Mouse (Mus musculus) left cerebral cortex, adult 8-10 months (tissue): Measurements from ENCODE around the gene Cdc73. TPM values are rescaled to one million over a fixed set of nuclear protein-coding genes. Genes with fewer than 3 reads are reported as not detected.
"Not testable (repeated sequence)": the region's sequence is repeated elsewhere in the genome, so short reads cannot be mapped to it uniquely, and the experiment has no call there.

ENCODE experiments used
- DNase-seq, 2 experiments: peaks; one replicate each; pipeline ENCODE4 v3.0.0; 2022; ENCODE audit warnings: low spot score in 2 of 2
- total RNA-seq, 4 experiments: library from RNA; stranded (reverse); gene quantifications; 2 replicates each; pipeline ENCODE4 v1.2.4; 2022

The Cdc73 gene
- 10 to 100 TPM; 63.6 to 78.8 (median 68.0) TPM for total RNA-seq

DNA sequence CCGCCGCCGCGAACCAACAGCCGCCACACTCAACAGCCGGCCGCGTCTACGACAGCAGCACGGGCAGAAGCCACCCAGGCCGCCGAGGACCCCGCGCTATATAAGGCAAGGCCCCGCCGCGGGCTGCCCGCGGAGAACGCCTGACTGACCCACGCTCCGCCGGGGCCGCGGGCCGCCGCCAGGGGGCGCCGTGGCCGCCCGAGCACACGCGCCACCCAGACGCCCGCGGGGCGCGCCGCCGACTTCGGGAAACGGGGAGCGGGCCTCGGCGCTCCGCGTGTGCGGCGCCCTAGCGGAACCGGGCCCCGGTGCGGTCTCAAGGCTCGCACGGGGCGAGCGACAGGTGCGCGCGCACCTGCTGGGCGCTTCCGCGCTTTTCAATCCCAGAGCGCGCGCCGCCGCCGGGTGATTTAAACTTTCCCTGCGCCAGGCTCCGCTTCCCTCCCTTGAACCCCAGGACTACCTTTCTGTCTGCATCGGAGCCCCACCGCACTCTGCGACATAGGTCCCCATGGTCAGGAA is at the start of gene Cdc73:
Gene Cdc73, minus strand, starts transcription at position 153 of the 522 bp plus-strand sequence.
- DNase-seq = peak; percentile 68 to 88

DNA sequence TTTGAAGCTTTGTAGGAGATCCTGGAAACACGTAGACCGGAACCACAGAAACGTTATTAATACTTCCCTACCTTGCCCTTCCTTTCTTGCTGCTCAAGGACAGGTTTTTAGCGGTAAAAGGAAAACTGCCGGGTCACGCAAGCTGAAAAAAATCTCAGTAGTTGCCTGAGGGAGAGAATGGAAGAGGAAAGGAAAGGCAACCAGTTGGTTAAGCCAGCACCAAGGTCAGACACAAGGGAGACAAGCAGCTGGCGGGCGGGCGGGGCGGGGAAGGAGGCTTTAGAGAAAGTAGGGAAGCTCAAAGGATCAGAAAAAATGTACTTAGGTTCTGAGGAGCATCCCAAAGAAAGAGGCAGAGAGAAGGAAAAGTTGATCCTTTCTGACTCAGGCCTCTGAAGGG is 43.2 kb upstream of the Cdc73 start:
- no peak for DNase-seq

DNA sequence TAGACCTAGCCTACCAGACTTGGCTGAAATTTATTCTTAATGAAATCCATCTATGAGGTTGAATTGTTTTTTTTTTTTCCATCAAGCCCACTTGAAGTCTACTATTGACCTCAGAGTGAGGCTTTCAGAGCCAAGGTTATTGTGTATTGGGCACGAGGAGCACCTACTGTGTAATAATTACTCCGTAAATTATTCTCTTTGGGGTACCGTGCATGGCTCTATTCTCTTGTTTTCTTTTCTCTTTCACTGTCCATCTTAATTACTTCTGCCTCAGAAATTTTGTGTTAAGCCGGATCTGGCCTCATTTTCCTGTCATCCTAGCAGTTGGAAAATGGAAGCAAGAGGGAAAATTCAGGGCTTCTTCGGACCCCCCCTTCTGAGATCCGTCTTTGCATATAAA is 39.5 kb upstream of the Cdc73 start:
- no peak for DNase-seq

DNA sequence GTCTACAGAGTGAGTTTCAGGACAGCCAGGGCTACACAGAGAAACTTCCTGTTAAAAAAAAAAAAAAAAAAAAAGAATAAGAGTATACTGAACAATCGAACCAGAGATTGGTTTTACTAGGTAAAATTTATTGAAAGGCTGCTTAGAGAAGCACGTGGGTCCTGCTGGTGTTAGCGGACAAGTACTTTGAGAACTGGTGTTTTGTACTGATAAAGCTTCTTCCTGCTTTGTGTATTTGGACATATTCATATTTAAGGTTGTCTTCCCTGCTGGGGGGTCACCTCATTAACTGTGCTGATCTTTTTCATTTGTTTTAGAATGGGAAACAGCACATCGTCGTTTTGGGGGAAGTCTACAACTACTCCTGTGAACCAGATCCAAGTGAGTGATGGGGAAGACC is 38.6 kb upstream of the Cdc73 start:
- no peak for DNase-seq

DNA sequence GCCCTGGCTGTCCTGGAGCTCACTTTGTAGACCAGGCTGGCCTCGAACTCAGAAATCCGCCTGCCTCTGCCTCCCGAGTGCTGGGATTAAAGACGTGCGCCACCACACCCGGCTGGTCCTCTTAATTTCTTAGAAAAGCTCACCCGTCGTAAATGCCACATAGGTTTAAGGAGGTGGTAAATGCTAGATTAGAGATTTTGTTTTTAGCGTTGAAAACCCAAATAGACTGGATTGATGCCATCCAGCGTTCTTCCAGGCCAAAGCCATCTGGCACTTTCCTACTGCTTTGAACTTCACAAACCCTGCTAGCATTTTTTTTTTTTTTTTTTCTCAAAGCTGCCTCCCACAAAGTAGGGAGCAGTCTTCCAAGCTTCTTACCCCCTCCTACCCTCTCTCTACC is 37.9 kb upstream of the Cdc73 start:
- DNase-seq = peak in 1 of 2 experiments; percentile 20

DNA sequence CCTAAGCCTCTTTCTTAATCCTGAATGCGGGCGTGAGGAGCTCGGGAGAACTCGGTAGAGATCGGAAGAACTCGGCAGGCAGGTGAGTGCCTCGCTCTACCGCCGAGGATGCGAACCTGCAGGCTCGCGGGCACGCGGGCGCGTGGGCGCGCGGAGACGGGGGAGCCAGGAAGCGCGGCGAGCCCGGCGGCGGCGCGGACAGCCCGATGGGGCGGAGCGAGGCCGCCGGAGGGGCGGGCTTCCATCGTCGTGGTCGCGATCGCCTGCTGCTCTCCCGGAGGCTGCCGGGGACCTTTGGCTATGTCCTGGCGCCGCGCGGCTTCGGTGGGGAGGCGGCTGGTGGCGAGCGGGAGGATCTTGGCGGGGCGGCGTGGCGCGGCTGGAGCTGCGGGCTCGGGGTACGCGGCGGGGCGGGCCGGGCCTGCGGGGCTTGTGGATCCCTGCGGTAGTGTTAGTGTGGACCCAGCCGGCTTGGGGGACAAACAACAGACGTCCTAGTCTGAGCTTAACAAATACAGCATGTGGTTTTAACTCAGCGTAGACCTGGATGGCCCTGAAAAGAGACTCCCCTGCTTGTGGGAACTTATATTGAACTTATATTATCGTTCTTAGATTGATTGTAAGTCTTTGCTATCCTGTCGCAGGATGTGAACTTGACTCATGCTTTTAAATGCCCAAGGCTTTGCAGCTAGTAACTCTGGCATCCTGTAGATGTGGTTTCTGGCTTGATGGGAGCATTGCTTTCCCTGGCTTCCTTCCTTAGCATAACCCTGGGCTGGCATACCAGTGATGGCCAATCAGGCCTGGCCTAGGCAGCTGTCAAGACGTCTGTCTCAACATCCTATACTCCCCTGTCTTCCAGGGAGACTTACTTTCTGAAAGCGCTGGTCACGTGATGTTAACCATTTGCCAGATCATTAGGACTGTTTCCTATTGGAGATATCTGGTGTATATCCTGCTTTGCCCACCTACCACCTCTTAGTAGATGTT is 37.0 kb upstream of the Cdc73 start:
- DNase-seq = peak; percentile 79 to 91

DNA sequence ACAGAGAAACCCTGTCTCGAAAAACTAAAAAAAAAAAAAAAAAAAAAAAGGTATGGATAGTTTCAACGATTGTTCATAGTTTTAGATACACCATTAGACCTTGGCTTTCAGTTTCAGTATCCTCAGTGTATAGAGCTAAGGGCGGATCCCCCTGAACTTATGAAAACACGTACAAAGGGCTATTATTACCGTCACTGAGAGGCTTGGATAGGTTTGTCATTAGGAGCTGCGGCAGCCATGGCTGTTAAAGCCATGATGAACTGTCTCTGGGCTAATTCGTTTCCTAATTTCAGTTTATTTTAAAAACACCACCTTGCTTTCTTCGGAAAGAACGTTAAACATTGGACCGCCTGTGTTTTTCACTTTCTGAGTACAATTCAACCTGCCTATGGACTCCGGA is 36.1 kb upstream of the Cdc73 start:
- no peak for DNase-seq

DNA sequence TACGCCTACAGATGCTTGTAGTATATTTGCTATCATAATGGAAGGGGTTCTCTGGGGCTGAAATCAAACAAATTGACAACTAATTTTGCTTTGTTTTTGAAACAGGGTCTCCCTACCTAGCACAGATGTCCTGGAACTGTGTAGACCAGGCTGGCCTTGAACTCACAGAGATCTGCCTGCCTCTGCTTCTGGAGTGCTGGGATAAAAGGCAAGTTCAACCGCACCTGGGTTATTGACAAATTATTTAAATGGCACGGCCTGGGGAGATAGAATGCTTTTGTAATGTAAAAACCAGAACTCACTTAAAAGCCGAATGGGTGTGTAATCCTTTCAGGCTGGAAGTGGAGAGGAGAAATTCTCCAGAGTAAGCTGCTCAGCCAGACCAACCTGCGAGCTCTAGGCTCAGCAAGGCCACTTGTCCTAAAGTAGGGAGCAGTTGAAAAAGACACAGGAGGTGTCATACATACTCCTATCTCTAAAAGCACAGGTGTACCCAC is 31.3 kb upstream of the Cdc73 start:
- no peak for DNase-seq

DNA sequence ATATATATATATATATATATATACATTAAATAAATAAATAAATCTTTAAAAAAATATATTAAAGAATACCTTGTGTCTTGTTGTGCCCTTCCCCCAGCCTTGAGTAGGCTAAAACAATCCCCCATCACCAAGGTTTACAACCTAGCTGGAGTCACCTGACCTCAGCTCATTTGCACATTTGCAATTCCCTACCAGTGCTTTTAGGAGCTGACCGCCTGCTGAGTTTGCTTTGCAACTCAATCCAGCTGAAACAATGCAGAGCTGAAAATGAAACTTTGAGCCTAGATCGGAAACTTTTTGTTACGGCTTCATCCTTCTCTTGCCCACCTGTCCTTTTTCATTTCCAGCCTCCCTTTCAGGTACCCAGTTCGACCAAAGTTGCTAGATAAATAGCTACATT is 29.0 kb upstream of the Cdc73 start:
- DNase-seq = no peak

DNA sequence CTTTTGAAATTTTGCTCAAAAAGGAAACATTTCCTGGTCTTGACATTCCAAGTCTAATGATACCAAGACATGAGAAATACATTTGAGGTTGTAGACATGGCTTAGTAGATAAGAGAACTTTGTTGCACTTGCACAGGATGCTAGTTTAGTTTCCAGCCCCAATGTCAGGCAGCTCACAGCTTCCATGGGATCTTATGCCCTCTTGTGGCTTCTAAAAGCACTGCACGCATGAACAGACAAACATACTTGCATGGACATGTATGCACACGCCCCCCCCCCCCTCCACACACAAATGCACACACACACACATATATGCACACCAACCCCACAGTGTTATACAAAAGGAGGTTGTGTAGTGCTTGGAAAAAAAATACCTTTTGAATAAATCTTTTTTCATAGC is 28.2 kb upstream of the Cdc73 start:
- DNase-seq = no peak

DNA sequence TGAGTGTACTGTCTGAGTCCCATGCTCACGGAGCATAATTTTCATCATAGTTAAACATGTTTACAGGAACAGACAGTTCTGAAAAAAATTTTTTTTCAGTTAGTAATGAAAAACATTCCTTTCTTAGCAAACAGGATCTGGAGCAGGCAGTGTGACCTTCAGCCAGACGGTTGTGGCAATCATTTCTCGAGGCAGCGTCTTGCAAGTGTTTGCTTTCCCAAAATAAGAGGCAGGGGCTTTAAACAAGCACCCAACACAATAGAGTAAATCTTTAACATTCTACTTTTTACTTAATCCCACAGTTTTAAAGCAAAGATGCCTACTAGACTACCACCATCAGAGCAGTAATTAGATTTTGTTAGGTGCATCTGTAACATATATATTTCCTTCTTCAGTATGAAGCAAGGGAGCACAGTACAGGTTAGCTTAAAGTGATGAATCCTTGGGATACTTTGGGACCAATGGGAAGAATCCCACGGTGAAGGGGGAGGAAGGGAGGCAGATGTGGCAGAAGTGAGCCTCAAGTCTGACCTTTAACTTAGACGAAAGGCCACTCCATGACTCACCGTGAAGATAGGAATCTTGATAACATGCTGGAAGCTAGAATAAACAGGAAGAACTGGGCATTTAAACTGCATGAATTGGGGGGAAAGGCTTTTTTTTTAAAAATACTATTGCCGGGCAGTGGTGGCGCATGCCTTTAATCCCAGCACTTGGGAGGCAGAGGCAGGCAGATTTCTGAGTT is 25.2 kb upstream of the Cdc73 start:
- DNase-seq = no peak

DNA sequence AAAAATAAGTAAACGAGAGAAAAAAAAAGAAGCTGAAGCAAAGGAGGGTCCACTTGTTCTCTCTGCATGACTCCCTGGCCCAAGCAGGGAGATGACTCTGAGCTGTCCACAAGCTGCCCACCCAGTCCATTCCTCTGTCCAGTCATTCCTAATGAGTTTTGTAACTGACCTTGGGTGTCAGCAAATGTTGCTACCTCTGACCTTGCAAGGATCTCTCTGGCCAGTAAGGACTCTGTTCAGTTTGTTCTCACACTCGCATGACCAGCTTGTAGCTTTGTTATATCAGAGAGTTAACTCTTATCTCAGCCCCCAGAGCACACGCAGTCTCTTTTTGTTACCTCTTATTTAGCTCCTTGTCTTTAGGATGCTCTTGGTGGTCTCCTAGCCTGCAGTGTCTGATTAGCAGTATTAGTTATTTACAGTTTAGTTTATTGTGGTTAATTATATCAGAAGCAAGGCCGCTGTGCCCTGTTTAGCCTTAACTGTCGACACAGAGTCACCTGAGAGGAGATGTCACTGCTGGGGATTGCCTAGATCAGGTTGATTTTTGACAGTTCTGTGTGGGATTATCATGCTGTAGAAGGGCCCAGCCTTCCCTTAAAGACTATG is 21.9 kb upstream of the Cdc73 start:
- no peak for DNase-seq

DNA sequence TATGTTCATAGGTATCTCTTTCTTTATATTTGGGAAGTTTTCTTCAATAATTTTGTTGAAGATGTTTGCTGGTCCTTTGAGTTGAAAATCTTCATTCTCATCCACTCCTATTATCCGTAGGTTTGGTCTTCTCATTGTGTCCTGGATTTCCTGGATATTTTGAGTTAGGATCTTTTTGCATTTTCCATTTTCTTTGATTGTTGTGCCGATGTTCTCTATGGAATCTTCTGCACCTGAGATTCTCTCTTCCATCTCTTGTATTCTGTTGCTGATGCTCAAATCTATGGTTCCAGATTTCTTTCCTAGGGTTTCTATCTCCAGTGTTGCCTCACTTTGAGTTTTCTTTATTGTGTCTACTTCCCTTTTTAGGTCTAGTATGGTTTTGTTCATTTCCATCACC is 13.3 kb upstream of the Cdc73 start, which contains the start of gene Glrx2:
Gene Glrx2, plus strand, starts transcription at position 301 of the 400 bp plus-strand sequence.
- not testable (repeated sequence) for DNase-seq

DNA sequence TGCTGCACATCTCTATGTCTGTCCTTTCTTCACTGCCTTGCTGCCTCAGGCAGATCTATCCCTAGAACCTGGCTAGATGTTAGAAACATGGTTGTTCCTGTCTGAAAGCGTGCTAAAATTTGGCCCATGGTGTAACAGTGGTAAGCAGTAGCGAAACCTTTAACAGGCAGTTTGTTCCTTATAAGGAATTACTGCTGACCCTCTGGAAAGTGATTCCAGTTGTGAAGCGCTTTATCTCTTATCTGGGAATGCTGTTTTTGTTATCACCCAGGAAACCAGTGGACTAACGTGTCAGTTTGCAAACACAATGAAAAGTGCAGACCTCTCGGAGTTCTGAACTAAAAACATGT is 7.9 kb upstream of the Cdc73 start:
- DNase-seq = no peak

DNA sequence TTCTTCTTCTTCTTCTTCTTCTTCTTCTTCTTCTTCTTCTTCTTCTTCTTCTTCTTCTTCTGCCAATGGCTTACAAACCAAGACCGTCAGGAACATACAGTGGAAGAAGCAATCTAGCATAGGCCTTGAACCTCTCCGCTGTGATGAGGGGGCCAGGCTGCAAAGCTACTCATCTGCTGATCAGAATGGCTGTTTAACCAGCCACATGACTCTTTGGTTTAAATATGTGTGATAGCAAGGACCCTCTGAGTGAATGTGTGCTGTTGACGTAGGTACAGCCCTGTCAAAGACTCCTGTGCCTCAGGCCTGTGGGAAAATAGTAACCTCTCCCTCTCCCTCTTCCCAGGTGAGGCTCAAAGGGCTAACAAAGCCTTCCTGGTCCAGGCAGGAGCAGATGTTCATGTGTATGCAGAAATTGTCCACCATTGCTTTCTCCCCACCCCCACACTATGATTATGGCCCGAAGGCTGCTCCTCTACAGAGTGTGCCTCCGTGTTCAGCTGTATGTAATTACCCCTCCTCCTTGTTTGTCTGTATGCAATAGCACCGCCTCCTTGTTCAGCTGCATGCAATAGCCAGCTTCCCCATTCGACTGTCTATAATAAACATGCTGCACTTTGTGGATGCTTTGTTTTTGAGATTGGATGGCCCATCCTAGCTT is 7.4 kb upstream of the Cdc73 start:
- DNase-seq = no peak

DNA sequence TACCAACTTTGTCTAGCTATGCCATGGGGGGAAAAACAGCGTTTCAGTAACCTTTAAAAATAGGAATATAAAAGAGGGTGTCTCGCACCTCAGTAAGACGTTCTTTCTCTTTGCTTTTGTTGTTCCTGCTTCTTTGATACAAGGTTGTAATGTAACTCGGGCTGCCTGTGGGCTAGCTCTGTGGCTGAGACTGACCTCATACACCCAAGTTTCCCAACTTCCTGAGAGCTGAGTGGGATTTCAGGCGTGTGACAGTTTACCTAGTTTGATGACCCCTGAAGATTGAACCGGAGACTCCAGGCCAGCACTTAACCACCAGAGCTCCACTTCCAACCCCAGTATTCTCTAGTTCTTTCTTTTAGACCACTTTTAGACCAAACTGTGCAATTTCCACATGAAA is 5.7 kb upstream of the Cdc73 start:
- no peak for DNase-seq

DNA sequence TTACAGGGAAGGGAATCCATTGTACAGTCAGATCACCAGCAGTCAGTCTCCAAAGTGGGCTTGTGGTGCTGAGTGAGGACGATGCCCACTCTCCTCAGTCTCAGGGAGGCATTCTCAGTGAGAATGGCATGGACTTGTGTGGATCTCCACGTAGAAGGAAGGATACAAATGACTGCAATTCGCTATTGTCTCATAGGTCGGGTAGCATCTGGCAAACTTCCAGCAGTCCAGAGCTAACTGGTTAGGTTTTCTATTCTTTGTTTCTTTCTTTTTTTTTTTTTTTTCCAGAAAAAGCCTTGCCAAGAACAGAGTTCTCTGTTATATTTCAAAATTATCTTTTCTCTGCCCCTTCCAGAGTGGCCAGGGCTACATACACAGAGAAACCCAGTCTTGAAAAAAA is 4.3 kb upstream of the Cdc73 start:
- DNase-seq = no peak

DNA sequence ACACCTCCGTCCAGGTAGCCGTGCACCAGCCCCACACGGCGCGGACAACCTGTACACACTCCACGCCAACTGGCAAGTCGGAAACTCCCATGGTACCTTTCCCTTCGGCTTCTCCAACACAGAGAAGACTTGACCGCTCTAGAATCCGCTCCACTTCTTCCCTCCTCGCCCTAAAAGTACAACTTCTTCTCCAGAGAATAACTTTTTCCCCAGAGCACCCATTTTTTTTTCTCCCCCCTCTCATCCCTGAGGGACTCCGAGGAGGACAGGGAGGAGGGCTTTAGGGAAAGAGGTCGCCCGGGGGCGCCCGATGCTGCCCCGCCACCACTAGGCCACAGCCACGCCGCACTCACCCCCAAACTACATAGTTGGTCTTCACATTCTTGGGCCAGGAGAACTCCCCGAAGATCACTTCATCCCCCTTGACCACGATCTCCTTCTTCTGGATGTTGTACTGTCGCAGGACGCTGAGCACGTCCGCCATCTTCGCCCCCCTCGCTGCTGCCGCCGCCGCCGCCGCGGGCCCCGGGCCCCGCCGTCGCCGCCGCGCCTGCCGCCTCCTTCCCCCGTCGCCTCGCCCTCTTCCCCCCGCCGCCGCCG is 452 bp downstream of the Cdc73 start:
- DNase-seq = peak; percentile 12 to 32

DNA sequence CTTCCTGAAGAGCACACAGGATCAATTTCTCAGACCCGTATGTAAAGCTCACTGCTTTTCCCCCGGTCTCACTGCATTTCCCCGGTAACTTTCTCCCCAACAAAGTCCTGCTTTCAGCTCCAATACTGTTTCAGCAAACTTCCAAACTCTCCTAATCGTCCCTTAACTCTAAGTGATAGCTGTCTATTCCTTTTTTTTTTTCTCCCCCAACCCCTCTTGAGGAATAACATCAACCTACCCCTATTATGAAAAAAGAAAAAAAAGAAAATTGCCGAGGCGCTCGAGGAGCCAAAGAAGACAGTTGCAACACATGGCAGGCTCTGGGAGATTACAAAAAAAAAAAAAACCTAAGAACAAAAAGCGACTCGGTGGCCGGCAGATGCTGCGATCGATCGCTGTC is 957 bp downstream of the Cdc73 start:
- DNase-seq = no peak

DNA sequence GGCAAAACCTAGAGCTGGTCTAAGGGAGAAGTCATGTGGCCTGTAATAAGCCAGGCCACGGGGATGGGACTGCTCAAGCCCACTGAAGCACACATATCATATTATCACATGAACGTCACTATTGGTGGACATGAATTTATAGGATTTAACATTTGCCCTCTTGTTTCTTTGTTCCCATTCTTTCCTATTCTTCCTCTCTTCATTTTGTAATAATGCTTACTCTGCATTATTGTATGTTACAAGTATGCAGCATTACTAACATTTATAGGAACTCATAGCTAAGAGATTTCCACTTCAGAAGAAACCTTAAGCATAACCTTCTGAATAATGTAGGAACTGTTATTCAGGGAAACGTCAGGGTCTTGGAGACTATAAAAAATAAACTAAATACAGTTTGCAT is 17.8 kb downstream of the Cdc73 start:
- no peak for DNase-seq

DNA sequence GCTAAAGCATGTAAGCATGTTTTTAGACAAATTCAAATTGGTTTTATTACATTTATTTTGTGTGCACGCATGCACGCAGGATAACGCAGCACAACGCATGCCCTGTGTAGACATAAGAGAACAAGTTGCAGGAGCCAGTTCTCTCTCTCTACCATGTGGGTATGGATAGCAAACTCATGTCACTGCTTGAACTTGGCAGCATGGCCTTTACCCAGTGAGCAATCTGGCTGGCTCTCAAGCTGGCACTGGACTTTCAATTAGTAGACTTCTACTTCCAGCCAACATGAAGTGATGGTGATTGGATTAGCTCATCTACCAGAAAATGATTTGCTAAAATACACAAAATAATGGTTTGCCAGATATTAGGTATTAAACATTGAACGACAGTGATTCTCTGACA is 21.6 kb downstream of the Cdc73 start:
- DNase-seq = no peak
